Mouse (Mus musculus) kidney, adult 2 months (tissue): ENCODE results near the gene Cdh5. TPM values are rescaled to one million over a fixed set of nuclear protein-coding genes. Genes with fewer than 3 reads are reported as not detected.

ENCODE experiments used
- DNase-seq: peaks from one replicate; pipeline ENCODE4 v3.0.0; 2021
- H3K27ac ChIP-seq: fragments of 200-500 bp; 2 replicates; pipeline ENCODE4 v1.5.1; 2012; ENCODE audit warnings: low read depth, low read length, control low read depth, inconsistent platforms; ENCODE audit not compliant: insufficient read depth
- H3K27me3 ChIP-seq: fragments of 200-500 bp; replicated peaks from 2 replicates; pipeline ENCODE4 v1.6.1; 2012; ENCODE audit warnings: mild to moderate bottlenecking, moderate library complexity, low read length, inconsistent platforms; ENCODE audit not compliant: control insufficient read depth, insufficient read depth
- H3K36me3 ChIP-seq: fragments of 200-500 bp; 2 replicates; pipeline ENCODE4 v1.6.1; 2012; ENCODE audit warnings: mild to moderate bottlenecking, moderate library complexity, low read length, inconsistent platforms; ENCODE audit not compliant: control insufficient read depth, insufficient read depth
- H3K4me1 ChIP-seq: fragments of 200-500 bp; 2 replicates; pipeline ENCODE4 v1.6.1; 2011; ENCODE audit warnings: low read length; ENCODE audit not compliant: control insufficient read depth, insufficient read depth
- H3K4me3 ChIP-seq: fragments of 200-500 bp; 2 replicates; pipeline ENCODE4 v1.5.1; 2011; ENCODE audit warnings: mild to moderate bottlenecking, low read depth, low read length, control low read depth; ENCODE audit not compliant: insufficient read depth
- CTCF ChIP-seq: fragments of 200-500 bp; conservative IDR thresholded peaks from 2 replicates; pipeline ENCODE4 v1.5.1; 2011; ENCODE audit warnings: low read depth, mild to moderate bottlenecking, control low read depth, low read length, moderate library complexity, mixed read lengths; ENCODE audit not compliant: insufficient read depth, insufficient read length
- POLR2A ChIP-seq: fragments of 200-500 bp; IDR thresholded peaks from one replicate; pipeline ENCODE4 v1.6.1; 2011; ENCODE audit warnings: low read depth, low read length, control low read depth
- WGBS: fragments of 180-500 bp; shearing (Covaris S2); methylation state at CpG from one replicate; pipeline ENCODE4 v1.1.7; 2018; 5-methylcytosine and 5-hydroxymethylcytosine counted together
- polyA plus RNA-seq: library from polyadenylated mRNA; depleted of rRNA; stranded (reverse); fragments of >200 nt; gene quantifications from 2 replicates; pipeline ENCODE4 v1.2.3, GENCODE M21; 2012

Gene Cdh5
- polyA plus RNA-seq, 1 experiment: 48.5 TPM

DNA sequence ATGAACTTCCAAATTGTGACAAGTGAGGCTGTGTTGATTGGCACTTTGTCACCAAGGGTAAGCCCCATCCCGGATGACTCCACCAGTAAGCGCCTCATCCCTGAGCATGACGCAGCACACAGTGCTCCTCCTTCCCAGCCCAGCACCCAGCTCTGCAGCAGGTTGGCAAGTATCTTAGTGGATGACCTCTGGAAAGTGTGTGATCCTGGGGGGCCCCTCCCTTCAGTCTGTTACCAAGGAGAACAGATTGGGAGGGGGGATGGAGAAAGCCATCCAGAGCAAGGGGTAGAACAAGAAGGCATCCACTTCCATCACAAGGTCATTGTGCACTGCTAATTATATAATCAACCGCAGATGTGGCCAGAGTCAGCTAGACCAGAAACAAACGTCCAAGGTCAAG is 59.3 kb downstream of the Cdh5 start:
- no peak for DNase-seq
- Histone ChIP-seq H3K4me1 (no peaks in the 10 kb centered on the region), H3K4me3 (no peak overlapping the region), H3K27me3 (no peaks in the 10 kb centered on the region), H3K36me3 (no peaks in the 10 kb centered on the region), H3K27ac (no peak overlapping the region)
- WGBS: 69% methylated on average over 5 of the region's 5 CpGs
- TF ChIP-seq POLR2A (no peak), CTCF (no peak)

GRCm38 (mm10) chr8:104169461-104169860 is 68.0 kb downstream of the Cdh5 start:
- no peak for TF ChIP-seq CTCF
- no peak for TF ChIP-seq POLR2A
- peaks cover 4% of the 10 kb centered on the region; the same call in 1 of the 2 replicates for H3K27me3 ChIP-seq
- DNase-seq: no peak
- no peak overlapping the region for H3K27ac ChIP-seq
- WGBS: 88% methylated on average over 3 of the region's 3 CpGs
- H3K4me3 ChIP-seq: no peak overlapping the region
- no peaks in the 10 kb centered on the region for H3K4me1 ChIP-seq
- no peaks in the 10 kb centered on the region for H3K36me3 ChIP-seq

DNA sequence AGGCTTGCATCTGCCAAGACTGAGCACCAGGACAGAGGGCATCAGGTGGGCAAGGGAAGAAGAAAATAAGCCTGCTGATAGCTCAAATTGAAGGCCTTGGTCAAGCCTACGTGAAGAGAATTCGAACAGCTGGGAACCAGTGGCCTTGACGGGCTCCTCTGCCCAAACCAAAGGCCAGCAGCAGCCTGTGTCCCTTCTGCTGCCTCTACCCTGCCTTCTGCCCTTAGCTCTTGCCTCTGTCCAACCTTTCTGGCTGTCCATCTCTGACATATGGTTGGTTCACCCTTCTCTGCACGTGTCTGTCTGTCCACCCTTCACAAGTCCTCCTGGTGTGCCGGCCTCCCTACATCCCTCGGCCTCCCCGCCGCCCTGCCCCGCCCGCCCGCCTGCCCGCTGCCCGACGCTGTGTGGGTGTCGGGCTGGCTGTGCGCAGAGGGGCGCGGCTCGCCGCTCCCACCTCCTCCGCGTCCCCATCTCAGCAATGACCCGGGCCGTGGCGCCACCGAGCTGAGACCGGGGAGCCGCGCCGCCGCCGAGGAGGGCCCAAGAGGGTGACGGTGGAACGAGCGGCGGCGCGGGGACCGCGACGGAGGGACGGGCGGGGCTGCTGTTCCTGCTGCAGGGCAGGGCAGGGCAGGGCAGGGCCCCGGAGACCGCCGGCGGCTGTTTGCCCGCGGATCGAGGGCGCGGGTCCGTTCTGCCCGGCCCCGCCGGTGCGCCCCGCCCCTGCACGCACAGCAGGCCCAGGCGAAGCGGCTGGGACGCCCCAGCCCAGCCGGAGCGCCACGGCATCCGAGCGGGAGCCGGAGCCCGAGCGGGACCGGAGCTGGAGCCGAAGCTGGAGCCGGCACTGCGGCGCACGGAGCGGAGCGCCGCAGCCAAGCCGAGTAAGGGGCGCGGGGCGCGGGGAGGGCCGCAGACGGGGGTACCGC is 69.0 kb downstream of the Cdh5 start, which contains the start of gene Bean1:
TSS of gene Bean1 (plus strand) at position 325 of the 932 bp plus-strand sequence.
- Histone ChIP-seq H3K27me3 (peaks cover 4% of the 10 kb centered on the region; the same call in 1 of the 2 replicates), H3K27ac (no peak within 1 kb of the TSS), H3K36me3 (no peaks in the 10 kb centered on the region), H3K4me1 (no peaks in the 10 kb centered on the region), H3K4me3 (peak within 1 kb of the TSS; percentile 47)
- 3% methylated on average over 84 of the region's 87 CpGs for WGBS
- TF ChIP-seq POLR2A: no peak
- no peak for TF ChIP-seq CTCF
- peak; percentile 6 for DNase-seq

GRCm38 (mm10) chr8:104171050-104171620 is 69.7 kb downstream of the Cdh5 start:
- H3K27me3 ChIP-seq: peaks cover 4% of the 10 kb centered on the region; the same call in 1 of the 2 replicates
- no peak overlapping the region for H3K27ac ChIP-seq
- H3K4me3 ChIP-seq: peak overlapping the region; percentile 47; the same call in 1 of the 2 replicates
- no peaks in the 10 kb centered on the region for H3K4me1 ChIP-seq
- WGBS: 5% methylated on average over 32 of the region's 32 CpGs
- H3K36me3 ChIP-seq: no peaks in the 10 kb centered on the region
- TF ChIP-seq POLR2A: no peak
- no peak for TF ChIP-seq CTCF
- DNase-seq: no peak

DNA sequence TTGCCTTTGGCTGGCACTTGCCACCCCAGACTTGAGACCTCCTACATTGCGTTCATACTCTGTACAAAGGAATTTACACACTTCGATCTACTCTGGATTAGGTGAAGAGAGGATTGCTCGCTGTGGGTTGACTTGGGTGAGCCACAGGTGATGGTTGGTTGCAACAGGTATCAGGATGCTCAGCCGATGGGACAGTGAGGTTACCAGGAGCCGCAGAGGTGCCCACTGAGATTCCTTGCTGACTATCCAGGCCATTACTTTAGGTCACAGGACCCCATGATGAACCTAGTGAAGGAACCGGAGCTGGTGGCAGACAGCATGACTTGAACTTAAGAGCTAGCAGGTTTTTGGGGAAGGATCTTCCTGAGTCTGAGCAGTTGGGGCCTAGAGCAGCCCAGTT is 71.0 kb downstream of the Cdh5 start:
- Histone ChIP-seq H3K27me3 (peaks cover 4% of the 10 kb centered on the region; the same call in 1 of the 2 replicates), H3K4me3 (no peak overlapping the region), H3K4me1 (no peaks in the 10 kb centered on the region), H3K27ac (no peak overlapping the region), H3K36me3 (no peaks in the 10 kb centered on the region)
- no peak for DNase-seq
- TF ChIP-seq POLR2A (no peak), CTCF (no peak)
- WGBS: 93% methylated on average over 6 of the region's 6 CpGs

DNA sequence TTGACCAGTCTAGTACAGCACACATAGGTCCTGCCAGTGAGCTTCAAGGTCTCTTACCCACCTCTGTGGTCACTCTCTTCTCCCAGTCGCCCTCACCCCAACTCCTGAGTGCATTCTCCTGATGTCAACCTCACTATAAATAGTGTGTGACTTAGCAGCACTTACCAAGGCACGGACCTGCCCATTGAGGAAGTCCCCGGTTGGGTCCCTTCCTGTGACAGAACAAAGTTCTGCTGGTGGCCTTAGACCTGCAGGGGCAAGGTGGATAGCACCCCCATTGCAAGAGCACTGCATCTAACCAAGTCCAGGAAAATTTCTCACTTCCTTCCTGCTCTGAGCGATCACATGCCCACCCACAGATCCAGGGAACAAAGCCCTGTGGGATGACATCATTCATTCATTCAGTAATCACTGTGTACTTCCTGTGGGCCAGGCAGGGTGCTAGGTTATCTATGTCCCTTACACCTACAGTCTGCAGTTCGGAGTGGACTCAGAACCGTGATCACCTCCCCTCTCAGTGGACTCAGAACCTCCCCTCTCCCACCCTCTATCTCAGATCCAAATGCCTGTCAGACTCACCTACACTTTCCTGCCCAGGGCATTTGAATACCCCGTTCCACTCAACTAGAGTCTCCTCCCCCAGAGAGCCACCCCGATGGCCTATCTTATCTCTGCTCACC is 74.6 kb downstream of the Cdh5 start:
- Histone ChIP-seq H3K27ac (no peak overlapping the region), H3K36me3 (no peaks in the 10 kb centered on the region), H3K27me3 (no peaks in the 10 kb centered on the region; the same call in 1 of the 2 replicates), H3K4me3 (no peak overlapping the region), H3K4me1 (no peaks in the 10 kb centered on the region)
- WGBS: 61% methylated on average over 8 of the region's 8 CpGs
- TF ChIP-seq POLR2A: no peak
- no peak for TF ChIP-seq CTCF
- peak; percentile 4 for DNase-seq

GRCm38 (mm10) chr8:104177054-104177453 is 75.6 kb downstream of the Cdh5 start:
- no peak overlapping the region for H3K4me3 ChIP-seq
- DNase-seq: no peak
- TF ChIP-seq CTCF: no peak
- TF ChIP-seq POLR2A: no peak
- no peaks in the 10 kb centered on the region for H3K36me3 ChIP-seq
- WGBS: 67% methylated on average over 4 of the region's 4 CpGs
- no peaks in the 10 kb centered on the region for H3K27me3 ChIP-seq
- H3K4me1 ChIP-seq: no peaks in the 10 kb centered on the region
- no peak overlapping the region for H3K27ac ChIP-seq
